Mouse (Mus musculus) gastrocnemius, postnatal 10 days (tissue): ENCODE measurements around the gene Ms4a5. TPM values are rescaled to one million over a fixed set of nuclear protein-coding genes. Genes with fewer than 3 reads are reported as not detected.

ENCODE experiments used
- total RNA-seq, 2 experiments: library from RNA; stranded (reverse); gene quantifications; 2 replicates each; pipeline ENCODE4 v1.2.3; 2021

Ms4a5 gene
- total RNA-seq, 2 experiments from 2014 or later = not detected

Other genes starting within 250 kb of the Ms4a5 start
- 1 to 10 TPM in 1 of 2 experiments, under 1 TPM in 1; 0.73 to 1.1 TPM for gene Ms4a8a, start 202.8 kb downstream of the Ms4a5 start, total RNA-seq
- gene 1700017D01Rik, start 153.0 kb downstream of the Ms4a5 start, total RNA-seq = under 1 TPM; 0.19 to 0.29 TPM
- not detected for gene 1700025F22Rik, start 118.6 kb downstream of the Ms4a5 start, total RNA-seq
- gene Ms4a13, start 87.1 kb downstream of the Ms4a5 start, total RNA-seq = not detected
- gene Ms4a12, start 51.4 kb downstream of the Ms4a5 start, total RNA-seq = not detected
- gene Ms4a1, start 17.6 kb downstream of the Ms4a5 start, total RNA-seq = under 1 TPM; 0.12 to 0.56 TPM
- gene Ms4a14, start 30.6 kb upstream of the Ms4a5 start, total RNA-seq = under 1 TPM; 0.12 to 0.25 TPM
- 1 to 10 TPM; 1.3 to 1.8 TPM for gene Ms4a7, start 52.3 kb upstream of the Ms4a5 start, total RNA-seq
- 1 to 10 TPM; 4.0 to 6.0 TPM for gene Ms4a4a, start 91.7 kb upstream of the Ms4a5 start, total RNA-seq
- not detected for gene Ms4a4c, start 120.9 kb upstream of the Ms4a5 start, total RNA-seq
- not detected for gene Ms4a4b, start 159.7 kb upstream of the Ms4a5 start, total RNA-seq
- 1 to 10 TPM; 4.2 to 5.0 TPM for gene Ms4a6c, start 185.5 kb upstream of the Ms4a5 start, total RNA-seq
- under 1 TPM in 1 of 2 experiments, not detected in 1; 0.19 TPM for gene Gm8369, start 202.1 kb upstream of the Ms4a5 start, total RNA-seq
- 1 to 10 TPM; 1.8 to 4.2 TPM for gene Ms4a6b, start 232.6 kb upstream of the Ms4a5 start, total RNA-seq